Mouse (Mus musculus) Patski (cell line): ENCODE measurements around the gene Ttc33. TPM values are rescaled to one million over a fixed set of nuclear protein-coding genes. Genes with fewer than 3 reads are reported as not detected.

Experiments
- ATAC-seq: fragments of 100-300 bp; one replicate; pipeline ENCODE4 v1.8.0; 2021
- CTCF ChIA-PET: fragments of 350-600 bp; sonication (Branson Sonifier 250); formaldehyde crosslinking; loops from one replicate; lab custom pipeline; 2022; ENCODE audit warnings: inconsistent platforms; lab: Charles Lee
- POLR2A ChIA-PET: fragments of 350-600 bp; sonication (Branson Sonifier 250); formaldehyde crosslinking; loops from one replicate; lab custom pipeline; 2022; ENCODE audit warnings: antibody characterized with exemption, inconsistent platforms; lab: Charles Lee
- DNase-seq: peaks from one replicate; pipeline ENCODE4 v3.0.0-alpha.2; 2011; ENCODE audit warnings: low read depth, low spot score
- H3K27me3 ChIP-seq: fragments of 371-371 bp; one replicate; pipeline ENCODE4 v1.5.1; 2021
- CTCF ChIP-seq: fragments of 100-300 bp; IDR thresholded peaks from one replicate; pipeline ENCODE4 v1.5.1; 2021
- in situ Hi-C: fragments of 300-500 bp; cut with MboI; formaldehyde crosslinking; loops from 3 replicates; pipeline ENCODE4 v1.11.1; 2018; ENCODE audit warnings: low pct_unique_long_range_greater_than_20kb, mixed read lengths
- polyA plus RNA-seq: library from polyadenylated mRNA; unstranded; gene quantifications from one replicate; pipeline ENCODE4 v1.2.3, GENCODE M21; 2021

Gene Ttc33
- polyA plus RNA-seq, 1 experiment from 2014 or later: 59.8 TPM

DNA sequence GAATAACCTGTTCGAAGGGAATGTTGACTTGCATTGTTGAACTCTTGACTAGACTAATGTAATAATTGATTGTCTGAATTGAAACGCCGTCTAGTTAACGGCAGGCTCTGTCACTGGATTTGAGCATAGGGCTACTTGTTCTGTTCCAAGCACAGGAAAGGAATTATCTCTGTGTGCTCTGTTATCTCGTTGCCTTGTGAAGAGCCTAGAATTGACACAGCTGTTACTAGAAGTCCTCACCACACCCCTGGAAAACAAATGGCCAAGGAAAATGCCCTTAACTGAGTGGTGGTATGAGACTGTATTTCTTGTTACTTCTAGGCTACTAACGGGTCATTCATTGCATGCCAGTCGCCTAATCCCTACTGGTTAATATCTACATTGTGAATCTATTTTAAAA lies 52.7 kb downstream of the Ttc33 start:
- CTCF ChIA-PET: interaction anchor here (0.9 to 10.1 kb wide), 8 partner anchors 18 to 972 kb away, joined by 3 to 97 read pairs (median 5); no protein-coding TSS in a partner anchor
- ATAC-seq: no peak
- H3K27me3 ChIP-seq: no peaks in the 10 kb centered on the region
- POLR2A ChIA-PET: interaction anchor here (0.9 kb wide), 1 partner anchor 43 kb away, joined by 3 read pairs; no protein-coding TSS in a partner anchor
- TF ChIP-seq CTCF: no peak
- in situ Hi-C loops: loop anchor here (5.0 to 25.0 kb wide), 5 partner anchors 46 to 1324 kb away; no protein-coding TSS in a partner anchor
- no peak for DNase-seq

- ChIA-PET POLR2A (interaction anchor here (0.6 kb wide), 1 partner anchor 917 kb away, joined by 4 read pairs; no protein-coding TSS in a partner anchor), CTCF (interaction anchor here (0.9 to 10.1 kb wide), 6 partner anchors 18 to 971 kb away, joined by 3 to 97 read pairs (median 9); no protein-coding TSS in a partner anchor)
- in situ Hi-C loops: loop anchor here (5.0 to 25.0 kb wide), 5 partner anchors 46 to 1324 kb away; no protein-coding TSS in a partner anchor
- TF ChIP-seq CTCF: no peak
- DNase-seq: no peak
- no peaks in the 10 kb centered on the region for H3K27me3 ChIP-seq
- ATAC-seq: no peak
Measured at GRCm38 (mm10) chr15:5238553-5238952, 53.2 kb downstream of the Ttc33 start.

GRCm38 (mm10) chr15:5239361-5239760 lies 54.0 kb downstream of the Ttc33 start:
- in situ Hi-C loops: loop anchor here (5.0 to 25.0 kb wide), 5 partner anchors 47 to 1323 kb away; no protein-coding TSS in a partner anchor
- DNase-seq: no peak
- H3K27me3 ChIP-seq: no peaks in the 10 kb centered on the region
- POLR2A ChIA-PET: interaction anchor here (0.6 kb wide), 2 partner anchors 916 to 1162 kb away, joined by 4 read pairs; no protein-coding TSS in a partner anchor
- ATAC-seq: no peak
- CTCF ChIA-PET: interaction anchor here (1.0 to 10.1 kb wide), 6 partner anchors 32 to 842 kb away, joined by 3 to 97 read pairs (median 4); no protein-coding TSS in a partner anchor
- no peak for TF ChIP-seq CTCF

DNA sequence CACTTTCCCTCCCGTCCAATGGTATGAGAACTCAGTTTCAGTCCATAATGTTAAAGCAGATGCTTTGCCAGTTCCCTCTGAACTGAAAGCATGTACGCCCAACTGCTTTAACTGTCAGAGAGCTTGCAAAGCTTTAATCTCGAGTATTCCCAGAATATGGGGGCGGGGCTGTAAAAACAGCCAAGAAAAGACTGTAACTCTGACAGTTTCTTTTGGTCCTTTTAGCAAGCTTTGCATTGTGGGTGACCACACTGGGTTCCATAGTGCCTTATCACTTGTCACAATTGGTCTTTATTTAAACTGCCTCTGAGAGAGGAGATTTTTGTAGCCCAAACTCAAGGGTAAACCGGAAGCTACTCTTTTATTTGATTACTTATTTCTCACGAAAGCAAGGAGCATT lies 54.6 kb downstream of the Ttc33 start:
- ATAC-seq: no peak
- no peak for TF ChIP-seq CTCF
- DNase-seq: no peak
- H3K27me3 ChIP-seq: no peaks in the 10 kb centered on the region
- ChIA-PET POLR2A (interaction anchor here (0.6 kb wide), 1 partner anchor 1162 kb away, joined by 4 read pairs; no protein-coding TSS in a partner anchor), CTCF (interaction anchor here (1.0 to 10.1 kb wide), 7 partner anchors 16 to 842 kb away, joined by 3 to 97 read pairs (median 3); no protein-coding TSS in a partner anchor)
- in situ Hi-C loops: loop anchor here (5.0 to 25.0 kb wide), 5 partner anchors 48 to 1322 kb away; no protein-coding TSS in a partner anchor

GRCm38 (mm10) chr15:5240360-5240759 lies 55.0 kb downstream of the Ttc33 start:
- no peaks in the 10 kb centered on the region for H3K27me3 ChIP-seq
- TF ChIP-seq CTCF: no peak
- no peak for ATAC-seq
- in situ Hi-C loops: loop anchor here (25.0 kb wide), 1 partner anchor 1322 kb away; no protein-coding TSS in a partner anchor
- POLR2A ChIA-PET: no interaction called here
- no peak for DNase-seq
- CTCF ChIA-PET: interaction anchor here (1.0 to 10.1 kb wide), 9 partner anchors 16 to 841 kb away, joined by 3 to 97 read pairs (median 3); partner anchors contain the start of gene Ttc33

DNA sequence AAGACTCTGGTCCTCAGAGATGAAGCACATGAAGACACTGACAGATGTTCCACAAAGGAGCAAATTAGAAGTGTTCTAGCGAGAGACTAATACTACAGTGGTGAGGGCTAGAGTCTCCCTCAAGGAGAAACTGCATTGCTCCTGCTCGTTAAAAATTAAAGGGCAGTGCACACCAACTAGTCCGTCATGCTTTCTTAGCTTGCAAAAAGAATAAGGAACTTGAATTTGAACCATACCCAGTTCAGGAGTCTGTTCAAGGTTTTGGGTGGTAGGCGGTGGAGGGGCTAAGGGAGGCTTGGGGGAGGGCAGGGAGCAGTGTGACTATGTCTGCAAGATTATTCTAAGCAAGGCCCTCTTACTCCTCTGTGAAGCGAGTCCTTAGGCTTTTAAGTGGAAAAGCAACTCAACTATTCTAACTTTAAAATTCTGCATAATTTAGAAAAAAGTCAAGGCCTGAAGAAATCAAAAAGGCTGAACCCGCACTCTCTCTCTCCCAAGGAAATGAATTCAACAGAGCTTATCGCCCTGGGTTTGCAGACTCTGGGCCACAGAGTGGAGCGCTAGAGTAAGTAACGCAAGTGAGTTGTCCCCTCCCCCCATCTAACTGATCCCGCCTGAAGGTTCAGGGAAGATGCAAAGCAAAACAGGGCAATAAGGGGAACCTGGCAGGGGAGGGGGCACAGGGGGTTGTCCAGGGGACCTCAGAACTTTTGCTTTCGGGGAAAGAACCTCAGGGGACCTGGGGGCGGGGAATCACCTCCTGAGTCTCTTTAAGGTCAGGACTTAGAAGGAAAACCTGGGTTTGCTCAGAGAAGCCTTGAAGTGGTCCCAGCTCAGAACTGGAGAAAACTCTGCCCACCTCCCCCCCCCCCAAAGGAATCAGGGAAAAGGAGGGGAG lies 56.2 kb downstream of the Ttc33 start:
- DNase-seq (no peak), ATAC-seq (no peak)
- ChIA-PET CTCF (interaction anchor here (1.1 to 10.1 kb wide), 4 partner anchors 47 to 840 kb away, joined by 3 to 97 read pairs (median 38); partner anchors contain the start of gene Ttc33), POLR2A (interaction anchor here (0.6 kb wide), 1 partner anchor 535 kb away, joined by 4 read pairs; no protein-coding TSS in a partner anchor)
- in situ Hi-C loops: loop anchor here (25.0 kb wide), 1 partner anchor 1321 kb away; no protein-coding TSS in a partner anchor
- H3K27me3 ChIP-seq: no peaks in the 10 kb centered on the region
- TF ChIP-seq CTCF: no peak

DNA sequence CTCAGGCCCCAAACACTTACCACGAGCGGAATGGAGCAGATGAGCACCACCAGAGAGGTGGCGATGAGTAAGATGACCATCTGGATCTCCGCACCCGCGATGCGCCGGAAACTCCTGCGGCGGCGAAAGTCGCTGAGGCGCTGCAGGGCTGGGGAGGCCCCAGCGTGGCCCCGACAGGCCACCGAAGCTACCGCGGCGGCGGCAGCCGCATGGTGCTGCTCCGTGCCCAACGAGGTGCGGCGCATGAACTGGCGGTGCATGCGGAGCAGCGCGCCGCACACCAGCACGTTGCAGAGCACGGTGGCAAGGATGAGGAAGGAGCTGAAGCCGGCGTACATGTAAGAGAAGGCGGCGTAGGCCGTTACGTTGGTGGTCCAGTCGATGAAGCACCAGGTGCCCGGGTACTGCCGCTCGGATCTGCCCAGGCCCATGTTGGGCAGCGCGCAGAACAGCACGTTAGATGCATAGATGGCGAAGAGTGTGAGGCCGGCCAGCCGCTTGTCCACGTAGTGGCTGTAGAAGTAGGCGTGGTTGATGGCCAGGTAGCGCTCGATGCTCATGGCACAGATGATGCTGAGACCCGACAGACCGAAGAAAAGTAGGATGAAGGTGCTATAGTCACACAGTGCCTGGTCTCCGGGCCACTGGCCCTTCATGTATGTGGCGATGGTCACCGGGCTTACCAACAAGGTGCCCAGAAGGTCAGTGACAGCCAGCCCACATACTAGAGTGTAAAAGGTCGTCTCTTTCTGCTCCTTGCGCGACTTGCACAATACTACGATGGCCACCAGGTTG lies 57.1 kb downstream of the Ttc33 start:
- no peak for ATAC-seq
- in situ Hi-C loops: loop anchor here (25.0 kb wide), 1 partner anchor 1320 kb away; no protein-coding TSS in a partner anchor
- CTCF ChIA-PET: interaction anchor here (10.1 kb wide), 1 partner anchor 839 kb away, joined by 72 read pairs; no protein-coding TSS in a partner anchor

GRCm38 (mm10) chr15:5243036-5243958 lies 58.0 kb downstream of the Ttc33 start:
- H3K27me3 ChIP-seq: no peaks in the 10 kb centered on the region
- no peak for TF ChIP-seq CTCF
- DNase-seq: no peak
- ChIA-PET POLR2A (interaction anchor here (0.7 to 1.0 kb wide), 3 partner anchors 9 to 57 kb away, joined by 3 read pairs; no protein-coding TSS in a partner anchor), CTCF (no interaction called here)
- ATAC-seq: no peak
- in situ Hi-C loops: loop anchor here (25.0 kb wide), 1 partner anchor 1319 kb away; no protein-coding TSS in a partner anchor

More for the DNA sequence above, 57.1 kb downstream of the Ttc33 start:
- POLR2A ChIA-PET: no interaction called here
- TF ChIP-seq CTCF: no peak
- DNase-seq: no peak
- H3K27me3 ChIP-seq: no peaks in the 10 kb centered on the region
